Mouse (Mus musculus): ENCODE measurements at regions not wholly inside any gene's neighbourhood (a gene's known extent, or its start where the extent isn't known, plus 50 kb on each side); places are given as distances from the start of the nearest gene placed in this dataset.
A peak's percentile ranks its signal among the peaks of the same experiment; 100 is the strongest.
"Not testable (repeated sequence)": the region's sequence is repeated elsewhere in the genome, so short reads cannot be mapped to it uniquely, and the experiment has no call there.

DNA sequence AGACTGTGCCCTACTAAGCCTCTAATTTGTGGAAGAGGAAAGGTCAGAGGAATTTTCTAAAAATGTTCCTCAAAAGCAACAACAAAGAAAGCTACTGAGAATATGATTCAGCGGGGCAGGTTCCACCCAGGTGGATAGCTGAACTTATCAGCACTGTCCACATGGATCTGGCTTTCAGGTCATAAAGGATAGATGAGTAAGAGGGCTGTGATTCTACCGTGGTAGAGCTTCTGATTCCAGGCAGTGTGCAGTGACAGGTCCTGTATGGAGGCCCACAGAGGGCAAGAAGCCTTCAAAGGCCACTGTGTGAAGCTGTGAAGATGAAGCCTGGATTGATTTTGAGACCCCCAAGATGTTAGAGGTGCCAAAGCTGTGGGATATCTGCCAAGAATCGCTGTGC is 51.8 kb downstream of the Teddm3 start:
- ATAC-seq (replicated peaks; ENCODE audit: low FRiP score); H3K27me3 ChIP-seq (ENCODE audit: control insufficient read depth, insufficient read depth, low read length); H3K4me1 ChIP-seq (replicated peaks; ENCODE audit: control insufficient read depth, insufficient read depth, low read length); H3K4me3 ChIP-seq (ENCODE audit: low read depth, low read length); H3K9me3 ChIP-seq (ENCODE audit: control insufficient read depth, low read length); H3K4me2 ChIP-seq (ENCODE audit: low read depth, low read length, severe bottlenecking); H3K36me3 ChIP-seq (ENCODE audit: control insufficient read depth, insufficient read depth, low read length); DNase-seq (ENCODE audit: low spot score); H3K9ac ChIP-seq (ENCODE audit: low read length); H3K27ac ChIP-seq (ENCODE audit: low read depth, low read length): not testable (repeated sequence)
- WGBS: 81% methylated on average over 3 of the region's 3 CpGs

DNA sequence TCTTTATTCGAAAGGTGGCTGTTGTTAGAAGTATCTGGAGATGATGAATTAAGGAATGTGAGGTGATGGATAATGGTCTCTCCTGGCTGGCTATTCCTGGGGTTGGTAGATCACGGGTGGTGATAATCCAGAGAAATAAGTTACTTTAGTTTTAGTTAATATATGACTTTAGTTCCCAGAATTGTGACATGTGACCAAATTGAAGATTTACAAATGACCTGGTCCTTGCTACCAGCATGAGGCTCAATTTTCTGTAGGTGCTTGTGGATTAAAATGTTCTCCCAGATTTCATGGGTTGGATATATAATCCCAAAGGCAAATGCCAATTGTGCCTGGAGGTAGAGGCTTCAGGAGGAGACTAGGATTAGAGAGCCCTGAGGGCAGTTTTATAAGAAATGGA is 53.7 kb downstream of the Teddm3 start:
- not testable (repeated sequence) for DNase-seq (ENCODE audit: low spot score); H3K4me2 ChIP-seq (ENCODE audit: low read depth, low read length, severe bottlenecking); H3K27ac ChIP-seq (ENCODE audit: low read depth, low read length); H3K36me3 ChIP-seq (ENCODE audit: control insufficient read depth, insufficient read depth, low read length); H3K27me3 ChIP-seq (ENCODE audit: control insufficient read depth, insufficient read depth, low read length); H3K9ac ChIP-seq (ENCODE audit: low read length); ATAC-seq (replicated peaks; ENCODE audit: low FRiP score); H3K4me3 ChIP-seq (ENCODE audit: low read depth, low read length); H3K4me1 ChIP-seq (replicated peaks; ENCODE audit: control insufficient read depth, insufficient read depth, low read length); H3K9me3 ChIP-seq (ENCODE audit: control insufficient read depth, low read length)
- WGBS: 86% methylated on average over 2 of the region's 2 CpGs

DNA sequence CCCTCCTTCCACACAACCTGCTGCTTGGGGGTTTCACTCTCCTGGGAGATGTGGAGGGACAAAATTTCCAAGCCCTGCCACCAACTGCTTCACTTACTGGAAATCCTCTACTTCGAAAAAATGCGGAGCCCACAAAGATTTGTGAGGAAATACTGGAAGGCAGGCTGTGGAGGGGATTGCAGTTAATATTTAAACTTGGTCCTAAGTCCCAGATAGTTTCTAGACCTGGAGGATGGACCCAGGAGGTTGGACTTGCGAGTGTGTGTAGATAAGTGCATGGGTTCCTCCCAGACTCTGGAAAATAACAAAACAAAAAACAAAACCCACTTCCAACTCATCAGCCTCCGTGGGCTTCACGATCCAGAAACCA is 79.0 kb downstream of the Teddm3 start:
- Histone ChIP-seq H3K4me2 (ENCODE audit: low read depth, low read length, severe bottlenecking) (no peak overlapping the region), H3K4me3 (ENCODE audit: low read depth, low read length) (no peak overlapping the region), H3K27ac (ENCODE audit: low read depth, low read length) (no peak overlapping the region), H3K4me1 (replicated peaks; ENCODE audit: control insufficient read depth, insufficient read depth, low read length) (no peaks in the 10 kb centered on the region), H3K9me3 (ENCODE audit: control insufficient read depth, low read length) (no peaks in the 10 kb centered on the region), H3K36me3 (ENCODE audit: control insufficient read depth, insufficient read depth, low read length) (no peaks in the 10 kb centered on the region), H3K9ac (ENCODE audit: low read length) (no peak overlapping the region), H3K27me3 (ENCODE audit: control insufficient read depth, insufficient read depth, low read length) (no peaks in the 10 kb centered on the region)
- ATAC-seq (replicated peaks; ENCODE audit: low FRiP score) (no peak), DNase-seq (ENCODE audit: low spot score) (no peak)
- 71% methylated on average over 5 of the region's 5 CpGs for WGBS

DNA sequence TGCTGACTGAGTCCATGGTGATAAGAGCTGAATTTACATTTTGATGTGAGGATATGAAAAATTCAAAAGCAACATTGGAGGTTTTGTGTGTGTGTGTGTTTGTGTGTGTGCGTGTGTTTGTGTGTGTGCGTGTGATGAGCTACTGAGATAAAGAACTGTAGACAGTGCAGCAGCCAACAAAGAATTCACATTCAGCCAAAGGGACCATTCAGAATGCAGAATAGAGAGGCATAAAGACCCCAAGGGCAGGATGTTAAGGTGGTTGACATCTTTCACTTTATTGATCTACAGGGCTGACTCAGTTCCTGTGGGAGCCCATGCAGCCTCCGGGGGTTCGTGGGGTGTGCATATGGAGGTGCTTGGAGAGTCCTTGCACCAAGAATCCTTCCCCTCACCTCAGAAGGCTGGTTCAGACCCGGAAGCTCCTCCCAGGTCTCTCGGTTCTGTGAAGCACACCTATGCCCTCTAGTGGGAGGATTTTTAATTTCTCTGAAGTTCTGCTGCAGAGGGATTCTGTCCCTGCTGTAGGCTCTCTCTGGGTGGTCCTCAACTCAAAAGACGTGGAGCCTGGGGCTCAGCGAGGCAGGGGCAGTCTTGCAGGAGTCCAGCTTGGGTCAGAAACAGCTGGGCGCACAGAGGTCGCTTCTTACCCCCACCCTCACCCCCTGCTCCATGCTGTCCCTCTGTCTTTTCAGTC is 79.6 kb downstream of the Teddm3 start:
- H3K27ac ChIP-seq (ENCODE audit: low read depth, low read length); H3K27me3 ChIP-seq (ENCODE audit: control insufficient read depth, insufficient read depth, low read length); H3K4me2 ChIP-seq (ENCODE audit: low read depth, low read length, severe bottlenecking); H3K9ac ChIP-seq (ENCODE audit: low read length); H3K4me3 ChIP-seq (ENCODE audit: low read depth, low read length); H3K4me1 ChIP-seq (replicated peaks; ENCODE audit: control insufficient read depth, insufficient read depth, low read length); H3K36me3 ChIP-seq (ENCODE audit: control insufficient read depth, insufficient read depth, low read length); H3K9me3 ChIP-seq (ENCODE audit: control insufficient read depth, low read length): not testable (repeated sequence)
- peak; percentile 56 for DNase-seq (ENCODE audit: low spot score)
- ATAC-seq (replicated peaks; ENCODE audit: low FRiP score): peak; percentile 64
- WGBS: 33% methylated on average over 8 of the region's 10 CpGs

DNA sequence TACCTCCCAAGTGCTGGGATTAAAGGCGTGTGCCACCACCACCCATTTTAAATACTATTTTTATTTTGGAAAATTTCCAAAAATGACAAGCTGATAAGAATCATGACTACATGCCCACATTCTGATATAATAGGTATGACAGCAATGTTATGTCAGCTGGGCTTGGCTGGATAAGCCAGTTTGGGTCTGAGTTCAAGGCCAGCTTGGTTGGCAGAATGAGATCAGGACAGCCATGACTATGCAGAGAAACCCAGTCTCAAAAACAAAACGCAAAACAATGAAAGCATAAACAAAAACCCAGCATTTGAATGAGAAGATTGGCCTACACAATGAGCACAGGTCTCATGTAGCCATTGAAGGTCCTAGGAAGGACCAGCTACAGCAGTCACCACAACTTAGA is 93.6 kb downstream of the Teddm3 start:
- Histone ChIP-seq H3K27ac (ENCODE audit: low read depth, low read length) (no peak overlapping the region), H3K9ac (ENCODE audit: low read length) (no peak overlapping the region), H3K4me1 (replicated peaks; ENCODE audit: control insufficient read depth, insufficient read depth, low read length) (no peaks in the 10 kb centered on the region), H3K27me3 (ENCODE audit: control insufficient read depth, insufficient read depth, low read length) (no peaks in the 10 kb centered on the region), H3K36me3 (ENCODE audit: control insufficient read depth, insufficient read depth, low read length) (no peaks in the 10 kb centered on the region), H3K9me3 (ENCODE audit: control insufficient read depth, low read length) (no peaks in the 10 kb centered on the region), H3K4me2 (ENCODE audit: low read depth, low read length, severe bottlenecking) (no peak overlapping the region), H3K4me3 (ENCODE audit: low read depth, low read length) (no peak overlapping the region)
- no peak for ATAC-seq (replicated peaks; ENCODE audit: low FRiP score)
- DNase-seq (ENCODE audit: low spot score): no peak
- 82% methylated on average over 2 of the region's 2 CpGs for WGBS

DNA sequence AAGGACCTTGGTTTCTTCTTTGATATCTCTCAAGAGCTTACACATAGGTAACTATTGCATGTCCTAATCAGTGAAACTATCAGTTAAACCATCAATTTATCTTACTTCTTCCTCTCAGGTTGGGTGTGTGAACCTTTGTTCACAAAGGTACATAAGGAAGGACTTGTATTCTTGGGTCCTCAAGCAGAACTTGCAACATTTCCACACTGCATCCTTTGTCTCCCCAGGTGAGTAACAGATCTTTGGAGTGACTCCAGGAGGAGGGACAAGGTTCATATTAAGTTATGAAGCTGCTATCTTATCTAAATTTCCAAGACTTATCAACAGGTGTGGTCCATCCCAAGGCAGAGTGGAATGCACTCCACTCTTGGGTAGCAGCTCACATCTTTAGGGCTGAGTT is 99.0 kb downstream of the Teddm3 start:
- Histone ChIP-seq H3K36me3 (ENCODE audit: control insufficient read depth, insufficient read depth, low read length) (no peaks in the 10 kb centered on the region), H3K9me3 (ENCODE audit: control insufficient read depth, low read length) (no peaks in the 10 kb centered on the region), H3K27ac (ENCODE audit: low read depth, low read length) (no peak overlapping the region), H3K9ac (ENCODE audit: low read length) (no peak overlapping the region), H3K27me3 (ENCODE audit: control insufficient read depth, insufficient read depth, low read length) (no peaks in the 10 kb centered on the region), H3K4me3 (ENCODE audit: low read depth, low read length) (no peak overlapping the region), H3K4me1 (replicated peaks; ENCODE audit: control insufficient read depth, insufficient read depth, low read length) (no peaks in the 10 kb centered on the region), H3K4me2 (ENCODE audit: low read depth, low read length, severe bottlenecking) (no peak overlapping the region)
- ATAC-seq (replicated peaks; ENCODE audit: low FRiP score) (no peak), DNase-seq (ENCODE audit: low spot score) (no peak)

DNA sequence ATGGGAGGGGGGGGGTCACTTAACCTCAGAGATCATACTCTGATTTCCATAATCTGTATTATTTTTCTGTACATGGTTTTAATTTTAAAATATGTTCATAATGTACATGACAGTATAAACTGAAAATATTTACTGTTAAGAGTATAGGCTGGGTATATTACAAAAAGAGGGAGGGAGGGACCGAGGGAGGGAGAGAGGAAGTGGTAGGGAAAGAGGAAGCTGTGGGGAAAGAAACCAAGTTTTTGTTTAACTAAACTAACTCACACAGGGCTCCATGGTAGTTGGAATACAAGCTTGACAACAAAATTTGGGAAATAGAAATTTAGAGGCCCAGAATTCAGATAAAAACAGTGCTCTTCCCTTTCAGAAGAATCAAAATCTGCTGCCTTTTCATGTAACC is 131.7 kb downstream of the Teddm3 start:
- not testable (repeated sequence) for H3K27me3 ChIP-seq (ENCODE audit: control insufficient read depth, insufficient read depth, low read length); H3K9me3 ChIP-seq (ENCODE audit: control insufficient read depth, low read length); H3K4me3 ChIP-seq (ENCODE audit: low read depth, low read length); H3K4me1 ChIP-seq (replicated peaks; ENCODE audit: control insufficient read depth, insufficient read depth, low read length); H3K27ac ChIP-seq (ENCODE audit: low read depth, low read length); H3K36me3 ChIP-seq (ENCODE audit: control insufficient read depth, insufficient read depth, low read length); DNase-seq (ENCODE audit: low spot score); ATAC-seq (replicated peaks; ENCODE audit: low FRiP score); H3K4me2 ChIP-seq (ENCODE audit: low read depth, low read length, severe bottlenecking); H3K9ac ChIP-seq (ENCODE audit: low read length)
- WGBS: 91% methylated on average over 1 of the region's 1 CpGs

DNA sequence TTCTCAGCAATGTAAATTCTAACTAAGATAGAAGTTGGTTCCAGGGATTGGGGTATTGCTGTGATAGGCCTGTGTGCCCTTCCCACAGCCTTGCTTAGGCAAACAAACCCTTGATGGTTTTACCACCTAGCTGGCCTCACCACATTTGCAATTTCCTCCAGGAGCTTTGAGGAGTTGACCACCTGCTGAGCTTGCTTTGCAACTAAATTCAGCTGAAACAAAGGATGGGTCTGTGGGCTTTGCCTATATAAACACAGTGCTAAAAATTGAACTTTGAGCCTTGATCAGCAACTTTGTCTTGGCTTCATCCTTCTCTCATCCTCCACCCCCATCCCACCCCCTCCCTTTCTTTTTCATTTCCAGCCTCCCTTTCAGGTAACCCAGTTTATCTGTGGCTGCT is 148.9 kb downstream of the Teddm3 start:
- H3K9me3 ChIP-seq (ENCODE audit: control insufficient read depth, low read length): no peaks in the 10 kb centered on the region; the same call in 1 of the 2 replicates
- H3K4me2 ChIP-seq (ENCODE audit: low read depth, low read length, severe bottlenecking): no peak overlapping the region
- H3K4me1 ChIP-seq (replicated peaks; ENCODE audit: control insufficient read depth, insufficient read depth, low read length): no peaks in the 10 kb centered on the region
- H3K27ac ChIP-seq (ENCODE audit: low read depth, low read length): no peak overlapping the region
- no peaks in the 10 kb centered on the region for H3K36me3 ChIP-seq (ENCODE audit: control insufficient read depth, insufficient read depth, low read length)
- no peak for DNase-seq (ENCODE audit: low spot score)
- no peak overlapping the region for H3K9ac ChIP-seq (ENCODE audit: low read length)
- H3K27me3 ChIP-seq (ENCODE audit: control insufficient read depth, insufficient read depth, low read length): no peaks in the 10 kb centered on the region
- no peak overlapping the region for H3K4me3 ChIP-seq (ENCODE audit: low read depth, low read length)
- no peak for ATAC-seq (replicated peaks; ENCODE audit: low FRiP score)

DNA sequence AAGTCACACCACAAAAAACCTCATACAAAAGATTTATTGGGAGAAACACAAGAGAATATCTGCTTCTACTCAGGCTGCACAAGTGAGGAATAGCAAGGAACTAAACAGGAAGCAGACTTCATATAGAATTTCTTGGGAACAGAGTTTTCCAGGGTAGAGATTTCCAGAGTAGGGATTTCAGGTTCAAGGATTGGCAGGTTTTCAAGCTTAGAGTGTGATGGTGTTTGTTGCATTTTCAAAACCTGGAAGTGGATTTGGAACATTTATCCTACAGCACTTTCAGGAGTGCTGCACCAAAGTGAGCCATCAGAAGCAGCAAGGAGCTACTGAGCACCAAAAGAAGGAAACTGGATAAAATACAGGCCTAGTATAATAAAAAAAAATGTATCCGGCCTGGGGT is 152.7 kb downstream of the Teddm3 start:
- H3K36me3 ChIP-seq (ENCODE audit: control insufficient read depth, insufficient read depth, low read length): no peaks in the 10 kb centered on the region
- H3K27ac ChIP-seq (ENCODE audit: low read depth, low read length): no peak overlapping the region
- DNase-seq (ENCODE audit: low spot score) (no peak), ATAC-seq (replicated peaks; ENCODE audit: low FRiP score) (no peak)
- H3K4me3 ChIP-seq (ENCODE audit: low read depth, low read length): no peak overlapping the region
- no peak overlapping the region for H3K4me2 ChIP-seq (ENCODE audit: low read depth, low read length, severe bottlenecking)
- H3K9me3 ChIP-seq (ENCODE audit: control insufficient read depth, low read length): no peaks in the 10 kb centered on the region; the same call in 1 of the 2 replicates
- H3K4me1 ChIP-seq (replicated peaks; ENCODE audit: control insufficient read depth, insufficient read depth, low read length): no peaks in the 10 kb centered on the region
- WGBS: 87% methylated on average over 1 of the region's 1 CpGs
- H3K9ac ChIP-seq (ENCODE audit: low read length): no peak overlapping the region
- H3K27me3 ChIP-seq (ENCODE audit: control insufficient read depth, insufficient read depth, low read length): no peaks in the 10 kb centered on the region
